Mouse (Mus musculus) ZHBTc4 (cell line): ENCODE results near the gene Hmcn1.

Experiments used
- DNase-seq: peaks from one replicate; pipeline ENCODE4 v3.0.0-alpha.2; 2011; ENCODE audit warnings: low read depth, low spot score

Gene Hmcn1

DNA sequence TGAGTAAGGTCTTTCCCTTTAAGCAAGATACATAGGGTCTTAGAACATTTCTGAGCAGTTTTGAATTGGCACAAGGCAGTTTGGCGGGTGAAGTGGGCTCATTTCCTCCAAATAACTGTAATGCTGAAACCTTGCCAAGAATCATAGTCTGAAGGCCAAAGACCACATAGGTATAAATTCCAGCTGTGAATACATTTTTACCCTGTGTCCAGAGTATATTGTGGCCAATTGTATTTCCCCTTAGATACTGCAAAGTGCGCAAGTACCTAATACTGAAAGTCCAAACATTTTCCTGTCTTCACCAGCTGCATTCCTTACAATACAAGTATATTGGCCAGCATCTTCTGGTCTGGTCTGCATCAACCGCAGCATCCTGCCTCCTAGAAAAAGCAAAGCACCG is 312.9 kb downstream of the Hmcn1 start:
- DNase-seq = no peak

DNA sequence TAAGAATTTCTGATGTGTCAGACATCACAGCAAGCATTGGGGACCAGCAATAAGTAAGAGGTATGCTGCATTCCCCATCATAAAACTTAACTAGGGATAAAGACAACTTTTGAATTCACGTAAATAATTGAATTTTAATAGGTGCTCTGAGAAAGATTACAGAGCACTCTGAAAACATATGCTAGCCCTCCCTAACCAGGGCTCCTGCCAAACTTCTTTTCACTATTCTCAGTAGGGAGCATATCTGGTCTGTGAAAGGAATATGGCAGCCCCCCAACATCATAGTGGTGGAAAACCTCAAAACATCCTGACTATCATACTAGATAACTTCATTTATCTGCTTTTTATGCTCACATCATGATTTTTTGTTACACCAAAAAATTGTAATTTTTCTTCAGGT is 347.9 kb downstream of the Hmcn1 start:
- DNase-seq = no peak

DNA sequence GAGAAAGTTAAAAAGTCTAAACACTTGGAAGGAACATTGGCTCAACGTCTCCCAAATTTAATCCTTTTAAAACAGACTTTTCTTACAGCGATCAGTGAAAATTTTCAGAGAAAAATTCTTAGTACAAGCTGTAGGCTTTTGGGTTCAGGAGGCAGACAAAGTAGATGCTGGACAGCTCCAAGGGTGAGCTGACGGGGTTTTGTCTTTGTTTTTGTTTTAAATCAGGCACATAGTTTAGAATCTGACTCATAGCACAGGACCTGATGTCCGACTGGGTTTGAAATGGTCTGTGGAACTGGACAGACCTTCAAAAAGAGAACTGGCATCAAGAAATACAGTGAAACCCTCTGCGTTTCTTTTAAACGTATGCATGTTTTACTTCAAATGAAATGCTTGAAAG is 353.7 kb downstream of the Hmcn1 start:
- no peak for DNase-seq

DNA sequence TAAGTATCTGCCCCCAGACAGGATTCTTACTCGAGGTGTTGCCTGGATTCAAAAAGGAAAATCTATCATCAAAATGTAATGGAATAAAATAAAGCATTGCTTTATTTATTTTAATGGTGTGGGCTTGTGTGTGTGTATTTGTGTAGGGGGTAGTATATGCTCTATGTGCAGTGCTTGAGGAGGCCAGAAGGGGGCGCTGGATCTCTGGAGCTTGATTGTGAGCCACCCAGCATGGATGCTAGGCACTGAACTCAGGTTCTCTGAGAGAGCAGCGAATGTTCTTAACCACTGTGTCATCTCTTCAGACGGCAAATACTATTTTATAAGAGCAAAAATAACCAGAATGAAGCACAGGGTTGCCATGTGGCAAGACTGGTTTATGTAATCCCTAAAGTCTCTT is 360.7 kb downstream of the Hmcn1 start:
- peak; percentile 50 for DNase-seq

DNA sequence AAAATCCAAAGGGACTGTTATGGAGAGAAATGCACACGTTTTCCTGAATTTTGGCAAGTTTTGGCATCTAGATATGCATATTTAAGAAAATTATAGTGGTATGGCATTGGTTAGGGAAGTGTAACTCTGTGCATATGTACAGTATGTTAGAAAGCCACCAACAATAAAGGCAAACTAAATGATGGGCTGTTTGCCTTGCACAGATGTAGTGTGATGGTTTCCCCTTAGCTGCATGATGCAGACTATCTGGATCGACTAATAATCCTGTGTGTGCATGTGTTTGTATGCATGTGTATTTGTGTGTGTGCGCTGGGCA is 361.4 kb downstream of the Hmcn1 start:
- DNase-seq = no peak

DNA sequence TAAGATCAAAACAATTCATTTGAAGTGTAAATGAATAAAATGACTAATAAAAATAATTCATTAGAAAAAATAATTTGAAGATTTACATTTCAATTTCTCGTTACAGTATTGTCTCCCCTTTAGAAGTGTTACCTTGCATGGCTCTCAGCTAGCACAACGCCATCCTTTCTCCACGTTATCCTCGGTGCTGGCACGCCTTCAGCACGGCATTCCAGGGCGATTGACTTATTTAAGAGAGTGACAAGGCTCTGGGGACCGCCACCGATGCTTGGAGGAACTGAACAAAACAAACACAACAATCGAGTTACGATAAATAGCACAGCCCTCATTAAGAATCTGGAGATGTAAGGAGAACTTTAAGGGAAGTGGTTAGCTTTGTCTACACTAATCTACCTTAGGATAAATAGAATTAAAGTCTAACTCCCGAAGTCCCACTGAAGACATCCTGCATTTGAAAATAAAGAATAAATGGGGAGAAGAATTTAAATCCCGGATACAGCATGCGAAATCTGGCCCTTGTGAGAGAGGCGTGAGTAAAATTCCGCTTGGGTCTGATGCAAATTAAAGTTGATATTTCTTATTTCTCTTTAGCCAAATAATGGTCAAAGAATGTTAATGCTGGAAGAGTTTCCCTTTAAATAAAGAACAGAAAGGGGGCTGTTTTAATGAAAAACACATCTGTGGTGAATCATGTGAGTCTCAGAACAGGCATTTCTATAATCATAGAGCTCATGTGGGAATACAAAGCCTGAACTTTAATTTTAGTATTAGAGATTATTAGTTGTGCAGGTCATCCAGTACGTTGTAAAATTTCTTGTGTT is 362.0 kb downstream of the Hmcn1 start:
- no peak for DNase-seq

DNA sequence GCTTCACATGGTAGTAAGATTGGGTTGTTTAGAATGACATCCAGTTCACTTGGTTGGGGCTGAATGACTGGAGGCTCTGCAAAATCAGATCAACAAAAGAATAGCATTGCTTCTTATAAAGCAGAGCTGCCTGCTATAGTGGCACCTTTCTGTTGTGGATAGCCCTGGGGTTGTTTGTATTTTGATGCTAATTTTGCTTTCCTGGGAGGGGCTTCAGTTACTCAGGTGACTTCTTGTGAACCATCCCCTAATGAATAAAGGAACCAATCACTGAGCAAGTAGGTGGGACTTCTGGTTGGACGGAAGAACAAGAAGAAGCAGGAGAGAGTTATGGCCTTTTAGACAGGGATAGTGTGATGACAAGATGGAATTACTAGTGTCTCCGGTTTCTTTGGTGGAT is 370.0 kb downstream of the Hmcn1 start:
- DNase-seq = peak; percentile 62

DNA sequence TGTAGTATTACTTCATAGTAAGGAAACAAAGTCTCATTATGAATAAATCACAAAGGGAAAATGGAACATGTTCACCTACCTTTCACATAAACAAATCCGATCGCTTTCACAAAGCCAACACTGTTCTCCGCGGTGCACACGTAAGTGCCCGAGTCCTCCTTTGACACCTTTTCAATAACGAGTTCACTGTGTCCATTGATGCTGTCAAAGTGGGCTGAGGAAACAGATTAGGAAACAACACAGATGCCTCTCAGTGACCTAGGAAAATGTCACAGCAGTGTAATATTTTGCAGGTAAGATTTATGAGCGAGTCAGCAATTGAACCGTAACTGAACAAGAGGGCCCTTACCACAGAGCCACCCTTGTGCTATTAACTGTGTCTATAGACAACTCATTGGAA is 382.7 kb downstream of the Hmcn1 start:
- DNase-seq = no peak

DNA sequence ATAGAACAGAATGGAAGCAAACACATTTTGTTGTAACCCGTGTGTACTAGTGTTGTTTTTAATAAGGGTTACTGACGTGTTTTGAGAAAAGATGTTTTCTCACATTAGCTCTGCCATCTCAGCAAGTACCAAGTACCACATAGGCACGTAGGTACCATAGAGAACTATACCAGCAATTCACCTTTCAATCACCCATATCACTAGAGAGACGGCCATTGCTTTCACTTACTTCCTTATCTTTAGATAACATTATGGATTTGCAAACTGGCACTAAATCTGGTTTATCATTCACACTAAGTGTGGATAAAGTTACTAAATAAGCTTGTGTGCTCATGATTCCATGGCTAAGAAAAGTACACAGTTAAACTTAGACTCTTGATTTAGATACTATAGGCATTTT is 387.1 kb downstream of the Hmcn1 start:
- DNase-seq = no peak

DNA sequence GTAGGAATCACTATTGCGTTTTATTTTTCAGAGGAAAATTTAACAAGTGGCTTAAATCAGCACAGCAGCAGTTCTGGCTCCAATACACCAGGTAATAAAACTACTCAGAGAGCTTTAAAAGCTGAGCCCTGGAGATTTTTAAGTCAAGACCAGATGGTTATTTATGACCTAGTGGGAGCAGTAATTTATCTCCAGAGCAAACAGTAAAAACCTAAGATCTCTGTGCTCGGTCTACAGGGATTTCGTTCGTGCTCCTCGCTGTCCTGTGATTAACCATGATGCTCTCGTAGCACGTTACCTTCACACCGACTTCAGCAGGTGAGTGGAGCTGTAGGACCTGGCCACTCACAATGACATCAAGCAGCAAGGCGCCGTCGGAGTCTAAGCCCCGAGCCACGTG is 399.6 kb downstream of the Hmcn1 start:
- no peak for DNase-seq

DNA sequence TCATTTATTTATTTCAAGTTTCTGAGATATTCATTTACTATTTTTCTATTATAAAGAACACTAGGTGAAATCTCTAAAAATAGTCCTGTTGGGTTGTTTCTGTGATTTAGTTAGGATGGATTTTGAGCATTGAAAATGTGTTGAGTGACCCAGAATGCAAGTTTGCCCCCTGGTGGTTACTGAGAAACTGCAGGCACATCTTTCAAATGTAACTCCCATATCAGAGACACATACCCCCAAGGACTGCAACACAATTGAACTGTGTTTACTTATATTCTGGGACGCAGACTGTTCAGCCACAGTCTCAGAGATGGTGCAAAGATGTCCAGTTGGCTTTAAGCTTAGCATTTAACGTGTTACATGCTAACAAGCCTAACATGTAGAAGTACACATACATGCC is 402.0 kb downstream of the Hmcn1 start:
- DNase-seq = peak; percentile 63

DNA sequence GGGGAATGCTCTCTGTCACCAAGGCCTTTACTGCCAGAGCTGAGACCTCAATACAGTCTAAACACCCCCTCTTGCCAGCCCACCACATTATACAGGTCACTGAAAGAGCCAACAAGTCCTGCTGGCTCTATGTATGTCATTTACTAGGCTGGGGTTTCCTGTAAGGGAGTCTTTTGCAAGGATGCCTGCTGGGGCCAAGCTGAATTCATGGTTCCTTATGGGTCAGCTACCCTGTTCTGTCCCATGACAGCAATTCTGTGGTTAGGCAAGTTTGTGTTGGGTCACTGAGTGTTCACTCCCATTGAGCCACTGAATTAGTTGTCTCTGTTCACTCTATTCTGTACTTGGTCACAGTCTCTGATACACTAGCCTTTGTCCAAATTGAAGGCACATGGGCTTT is 405.8 kb downstream of the Hmcn1 start:
- no peak for DNase-seq

DNA sequence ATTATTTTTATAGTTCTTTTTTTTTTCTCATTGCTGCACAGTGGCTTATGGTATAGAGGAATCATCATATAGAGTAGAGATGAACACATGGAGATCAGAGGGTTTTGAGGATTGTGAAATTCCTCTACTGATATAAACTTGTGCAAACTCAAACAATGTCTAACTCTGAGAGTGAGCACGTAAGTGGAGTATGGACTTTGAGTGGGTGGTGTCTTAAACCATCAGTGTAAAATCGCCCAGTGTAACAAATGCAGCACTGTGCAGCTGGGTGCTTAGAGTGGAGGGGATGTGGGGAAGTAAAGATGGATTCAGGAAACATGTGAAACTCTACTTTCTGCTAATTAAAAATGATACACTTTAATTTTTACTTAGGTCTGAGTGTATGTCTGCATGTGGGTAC is 408.8 kb downstream of the Hmcn1 start:
- no peak for DNase-seq

DNA sequence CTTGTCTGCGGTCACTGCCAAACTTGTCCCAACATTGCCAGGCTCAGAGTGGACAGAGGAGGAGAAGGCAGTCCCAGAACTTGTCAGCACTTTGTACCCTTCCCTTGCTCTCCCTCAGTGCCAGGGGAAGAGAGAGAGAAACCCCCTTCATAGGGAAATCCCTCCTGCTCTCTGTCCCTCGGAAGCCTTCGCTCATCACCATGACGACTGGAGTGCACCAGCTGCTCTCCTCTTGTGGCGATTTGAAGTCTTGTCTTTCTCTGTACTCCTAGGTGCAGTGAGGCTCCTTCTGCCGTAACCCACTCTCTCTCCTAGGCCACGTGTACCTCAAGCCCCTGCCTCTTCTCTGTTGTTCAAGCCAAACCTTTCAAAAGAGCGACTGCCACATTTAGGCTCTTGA is 409.5 kb downstream of the Hmcn1 start:
- peak; percentile 3 for DNase-seq

DNA sequence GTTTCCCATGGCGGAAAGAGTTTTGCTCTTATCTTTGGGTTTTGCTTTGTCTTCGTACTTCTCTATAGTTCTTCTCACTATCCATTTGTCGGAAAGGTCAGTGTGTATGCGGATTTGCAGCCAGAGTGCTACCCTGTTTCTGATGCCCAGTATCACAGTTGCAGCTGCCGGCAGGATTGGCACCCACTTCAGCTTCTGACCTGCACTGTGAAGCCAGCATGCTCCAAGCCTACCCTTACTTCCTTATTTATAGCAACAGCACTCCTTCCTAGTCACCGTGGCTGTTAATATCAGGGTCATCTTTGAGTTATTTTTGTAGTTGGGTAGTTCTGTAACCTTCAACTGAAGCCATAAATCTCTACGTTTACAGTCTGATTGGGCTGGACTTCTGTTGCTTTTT is 412.7 kb downstream of the Hmcn1 start:
- DNase-seq = no peak

DNA sequence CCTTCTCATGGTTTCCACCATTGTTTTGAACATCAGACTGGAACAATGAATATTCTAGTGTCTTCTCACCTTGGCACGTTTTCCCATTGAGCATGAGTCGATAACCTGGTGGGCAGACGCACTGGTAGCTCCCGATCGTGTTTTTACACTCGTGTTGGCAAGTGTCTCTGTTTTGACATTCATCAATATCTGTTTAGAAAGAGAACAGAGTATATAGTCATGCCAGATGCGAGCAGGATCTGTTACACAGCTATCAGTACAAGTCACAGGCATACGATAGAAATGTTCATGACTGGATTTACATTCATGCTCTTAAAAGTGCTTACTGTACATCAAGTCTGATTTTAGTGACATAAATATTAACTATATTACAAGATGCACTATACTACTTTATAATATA is 419.8 kb downstream of the Hmcn1 start:
- no peak for DNase-seq

DNA sequence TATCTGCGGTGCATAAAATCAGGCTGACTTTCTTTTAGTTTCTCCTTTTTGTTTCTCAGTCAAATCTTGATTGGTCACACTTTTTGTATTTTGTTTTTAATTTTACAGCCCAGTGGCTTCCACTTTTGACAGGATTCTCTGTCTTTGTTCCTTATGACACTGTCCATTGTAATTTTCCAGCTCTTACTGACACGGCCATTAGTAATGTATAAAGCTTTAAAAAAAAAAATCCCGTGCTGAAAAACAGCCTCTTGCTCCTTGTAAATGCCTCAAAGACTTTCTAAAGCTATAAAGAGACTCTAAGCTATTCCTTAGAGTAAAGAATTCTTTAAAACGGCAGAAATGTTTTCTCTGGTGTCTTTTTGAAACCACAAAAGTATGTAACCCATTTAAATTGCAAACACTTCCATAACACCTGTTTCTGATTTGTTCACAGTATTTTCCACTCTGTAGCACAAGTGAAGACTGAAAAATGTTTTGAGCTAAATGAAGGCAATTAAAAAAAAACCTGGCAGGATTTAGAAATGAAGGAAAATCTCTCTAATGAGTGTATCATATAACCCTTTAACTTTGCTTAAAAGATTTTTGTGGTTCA is 422.6 kb downstream of the Hmcn1 start:
- DNase-seq = no peak

DNA sequence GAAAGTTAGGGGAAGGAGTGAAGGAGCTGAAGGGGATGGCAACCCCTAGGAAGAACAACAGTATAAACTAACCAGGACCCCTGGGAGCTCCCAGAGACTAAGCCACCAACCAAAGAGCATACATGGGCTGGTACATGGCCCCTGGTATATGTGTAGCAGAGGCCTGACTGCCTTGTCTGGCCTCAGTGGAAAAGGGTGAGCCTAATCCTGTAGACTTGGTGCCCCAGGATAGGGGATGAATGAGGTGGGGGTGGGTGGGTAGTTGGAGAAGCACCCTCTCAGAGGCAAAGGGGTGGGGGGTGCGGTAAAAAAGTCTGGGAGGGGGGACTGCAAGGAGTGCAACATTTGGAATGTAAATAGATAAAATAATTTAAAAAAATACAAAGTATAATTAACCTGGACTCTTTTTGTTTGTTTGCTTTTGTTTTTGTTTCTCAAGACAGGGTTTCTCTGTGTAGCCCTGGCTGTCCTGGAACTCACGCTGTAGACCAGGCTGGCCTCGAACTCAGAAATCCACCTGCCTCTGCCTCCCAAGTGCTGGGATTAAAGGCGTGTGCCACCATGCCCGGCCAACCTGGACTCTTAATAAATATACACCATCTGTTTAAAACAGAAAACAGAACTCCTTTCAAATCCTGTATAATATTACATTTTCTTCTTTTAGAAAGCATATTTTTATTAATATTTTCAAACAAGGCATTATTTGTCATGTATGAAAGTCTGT is 423.3 kb downstream of the Hmcn1 start:
- no peak for DNase-seq

DNA sequence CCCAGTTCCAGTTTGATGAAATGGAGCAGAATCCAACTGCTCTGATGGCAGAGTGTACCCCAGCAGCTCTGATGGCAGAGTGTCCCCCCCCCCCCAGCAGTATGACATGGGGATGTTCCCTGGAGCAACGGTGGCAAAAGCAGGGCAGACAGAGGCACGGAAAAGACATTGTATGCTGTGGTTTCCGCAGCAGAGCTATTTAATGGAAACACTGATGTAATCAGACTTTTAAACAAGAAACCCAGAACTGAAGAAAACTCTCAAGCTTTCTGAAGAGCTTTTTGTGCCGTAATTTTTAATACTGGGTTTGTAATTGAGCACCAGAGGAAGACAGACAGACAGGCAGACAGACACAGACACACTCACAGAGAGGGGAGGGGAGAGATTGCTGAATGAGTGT is 426.9 kb downstream of the Hmcn1 start:
- DNase-seq = no peak

DNA sequence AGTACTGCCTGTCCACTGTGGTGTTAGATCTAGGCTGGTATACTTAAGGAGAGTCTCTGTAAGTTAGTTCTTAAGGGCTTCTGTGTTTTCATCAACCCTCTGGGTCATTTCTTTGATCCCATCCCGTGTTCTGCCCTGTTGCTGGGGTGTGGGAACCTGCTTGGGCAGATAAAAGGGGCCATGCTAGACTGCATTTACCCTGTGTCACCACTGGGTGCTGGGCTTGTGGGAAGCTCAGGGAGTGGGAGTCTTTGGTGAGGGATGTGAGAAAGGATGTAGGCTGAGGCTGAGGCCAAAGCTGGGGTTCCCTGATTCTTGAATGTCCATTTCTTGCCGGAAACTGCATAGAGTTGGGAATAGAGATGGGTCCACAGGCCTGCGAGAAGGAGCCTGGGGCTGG is 436.6 kb downstream of the Hmcn1 start:
- peak; percentile 53 for DNase-seq

DNA sequence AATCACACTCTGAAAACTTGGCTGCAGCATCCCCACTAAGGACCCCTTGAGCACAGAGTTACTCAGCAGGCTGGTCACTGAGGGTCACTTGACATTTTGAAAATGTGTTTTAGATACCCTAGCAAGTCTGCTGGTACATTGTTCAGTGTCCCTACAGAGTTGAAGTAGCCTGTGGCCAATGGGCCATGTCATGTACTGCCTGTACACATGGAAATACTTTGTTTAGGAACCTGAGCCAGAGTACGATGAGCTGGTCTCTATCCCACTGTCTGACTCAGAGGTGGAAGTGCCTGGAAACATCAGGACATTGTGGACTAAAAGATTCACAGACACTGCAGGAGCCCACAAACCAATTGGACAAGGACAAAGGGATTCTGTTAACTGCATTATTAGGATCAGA is 441.8 kb downstream of the Hmcn1 start:
- DNase-seq = no peak

DNA sequence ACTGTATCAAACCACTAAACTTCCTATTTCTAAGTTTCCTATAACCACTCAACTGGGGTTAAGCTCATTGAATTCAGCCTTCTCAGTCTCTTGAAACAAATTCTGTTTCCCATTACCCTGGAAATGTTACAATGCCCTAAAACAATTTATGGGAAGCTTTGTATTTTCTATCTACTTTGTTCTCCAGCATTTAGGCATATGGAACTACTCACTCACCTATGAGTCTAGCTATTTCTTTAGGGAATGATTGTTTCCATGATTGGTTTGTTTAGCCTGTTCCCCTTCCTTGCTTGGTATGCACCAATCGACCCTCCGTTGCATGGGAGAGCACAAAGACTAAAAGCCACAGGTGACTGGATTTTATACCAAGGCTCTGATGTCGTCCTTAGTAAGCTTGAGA is 446.8 kb downstream of the Hmcn1 start:
- no peak for DNase-seq

DNA sequence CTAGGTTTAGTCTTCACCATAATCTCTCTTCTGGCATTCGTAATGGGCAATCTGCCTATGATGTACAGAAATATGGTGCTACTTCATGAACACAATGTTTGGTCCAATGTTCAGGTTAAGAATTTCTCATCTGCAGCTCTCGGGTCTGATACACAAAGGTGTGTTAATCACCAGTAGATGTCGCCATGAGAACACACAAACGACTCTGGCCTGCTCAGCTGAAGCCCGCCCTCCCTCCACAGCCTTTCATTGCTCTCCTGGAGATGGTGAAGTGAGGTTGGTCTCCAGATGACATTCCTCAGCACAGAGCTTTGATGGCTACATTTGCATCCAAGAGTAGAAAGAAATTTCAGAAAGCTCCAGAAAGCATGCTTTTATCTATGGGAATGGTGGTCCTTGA is 453.0 kb downstream of the Hmcn1 start:
- DNase-seq = peak; percentile 70
